Mouse (Mus musculus): ENCODE data around the gene Fam216a. TPM values are rescaled to one million over a fixed set of nuclear protein-coding genes. Genes with fewer than 3 reads are reported as not detected.

The Fam216a gene
- polyA plus RNA-seq (2012; rRNA removed; ENCODE audit: low replicate concordance) = 22.4 and 36.7 TPM in 2 replicates

DNA sequence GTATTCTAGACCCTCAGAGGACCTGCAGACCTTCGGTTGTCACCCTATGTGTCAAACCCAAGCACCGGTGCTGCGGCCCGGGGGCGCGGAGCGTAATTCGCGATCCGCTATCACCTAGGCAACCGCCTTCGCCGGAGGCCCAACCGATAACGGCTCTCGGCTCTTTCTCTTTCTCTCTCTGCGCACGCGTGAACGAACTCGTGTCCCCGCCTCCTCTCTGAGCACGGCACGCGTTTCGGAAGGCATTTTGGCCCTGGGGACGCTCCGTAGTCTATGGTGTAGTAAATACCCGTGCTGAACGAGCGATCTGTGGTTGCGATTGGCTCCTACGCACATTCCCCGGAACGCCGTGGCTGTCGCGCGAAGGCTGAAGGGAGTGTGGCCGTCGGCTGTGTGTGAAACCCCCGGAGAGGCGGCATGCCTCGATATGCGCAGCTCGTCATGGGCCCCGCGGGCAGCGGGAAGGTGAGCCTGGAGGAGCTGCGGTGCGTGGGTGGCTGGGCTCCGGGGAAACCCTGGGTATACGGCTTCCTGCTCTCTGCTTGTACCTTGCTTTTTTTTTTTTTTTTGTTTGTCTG, at the start of gene Fam216a:
TSS of gene Fam216a (minus strand) at position 173 of the 578 bp plus-strand sequence.

DNA sequence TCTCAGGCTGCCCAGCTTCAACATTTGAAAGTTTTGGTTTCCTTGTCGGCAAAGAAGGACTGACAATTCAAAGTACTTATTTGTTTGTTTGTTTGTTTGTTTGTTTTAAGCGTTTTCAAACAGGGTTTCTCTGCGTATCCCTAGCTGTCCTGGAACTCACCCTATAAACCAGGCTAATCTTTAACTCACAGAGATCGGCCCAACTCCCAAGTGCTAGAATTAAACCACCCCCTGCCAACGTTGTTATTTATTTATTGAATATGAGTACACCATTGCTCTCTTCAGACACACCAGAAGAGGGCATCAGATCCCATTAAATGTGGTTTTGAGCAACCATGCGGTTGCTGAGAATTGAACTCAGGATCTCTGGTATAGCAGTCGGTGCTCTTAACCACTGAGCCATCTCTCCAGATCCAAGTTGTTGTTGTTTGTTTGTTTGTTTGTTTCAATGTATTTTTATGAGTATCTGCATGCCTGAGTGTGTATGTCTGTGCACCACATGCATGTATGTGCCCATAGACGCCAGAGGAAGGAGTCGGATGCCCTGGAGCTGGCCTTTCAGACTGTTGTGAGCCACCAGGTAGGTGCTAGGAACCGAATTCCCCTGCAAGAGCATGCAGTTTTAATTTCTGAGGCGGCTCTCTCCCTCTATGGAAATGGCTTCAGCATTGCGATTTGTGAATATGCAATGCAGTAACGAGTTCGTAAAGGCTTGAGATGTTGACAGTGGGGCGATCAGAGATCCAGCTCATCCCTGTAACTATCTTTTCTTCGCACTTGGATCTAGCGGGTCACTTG, 49.3 kb upstream of the Fam216a start, which contains the start of gene Anapc7:
TSS of gene Anapc7 (plus strand) at position 423 of the 798 bp plus-strand sequence.

DNA sequence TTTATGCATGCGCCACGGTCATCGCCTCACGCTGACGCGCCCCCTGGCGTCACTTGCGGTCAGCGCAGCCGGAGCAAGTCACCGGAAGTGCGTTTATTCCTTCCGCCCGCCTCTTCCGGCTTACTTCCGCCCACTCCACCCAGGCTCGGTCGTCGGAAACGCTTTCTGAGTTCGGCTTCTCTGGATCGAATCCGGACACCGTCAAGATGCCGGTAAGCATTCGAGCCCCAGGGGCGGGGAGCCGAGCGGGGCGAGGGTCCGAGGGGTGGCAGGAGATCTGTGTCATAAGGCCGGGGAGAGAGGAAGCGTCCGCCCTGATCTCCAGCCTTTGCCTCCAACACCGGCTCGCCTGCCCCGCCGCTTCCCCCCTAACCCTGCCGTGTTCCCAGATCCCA, 19.6 kb upstream of the Fam216a start, which contains the start of gene Arpc3:
TSS of gene Arpc3 (plus strand) at position 93 of the 395 bp plus-strand sequence.

DNA sequence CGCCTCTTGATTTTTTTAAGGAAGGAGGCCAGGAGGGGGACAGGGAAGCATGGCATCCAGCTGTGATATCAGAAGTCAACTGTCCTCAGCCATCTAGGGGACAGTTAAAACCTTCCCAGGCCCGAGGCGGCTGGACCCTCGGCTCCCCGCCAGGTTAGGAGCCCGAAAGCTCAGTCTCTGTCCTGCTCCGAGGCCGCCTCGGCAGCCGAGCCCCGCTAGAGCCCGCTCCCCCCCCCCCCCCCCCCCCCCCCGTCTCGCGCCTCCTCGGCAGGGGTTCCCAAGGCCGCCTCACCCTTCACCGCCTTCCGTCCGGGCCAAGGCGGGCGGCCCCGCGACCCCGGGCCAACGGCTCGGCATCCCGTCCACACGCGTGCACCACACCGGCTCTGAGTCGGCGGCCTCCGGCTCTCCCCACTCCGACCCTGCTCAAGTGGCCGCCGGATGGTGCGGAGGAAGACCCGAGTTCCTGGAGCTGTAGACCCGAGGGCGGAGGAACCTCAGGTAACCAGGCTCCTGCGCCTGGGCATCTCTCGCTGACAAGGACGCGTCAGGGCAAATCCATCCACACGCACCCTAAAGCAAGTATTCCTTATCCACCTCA, 473 bp downstream of the Fam216a start, which contains the start of gene Gpn3:
TSS of gene Gpn3 (plus strand) at position 286 of the 601 bp plus-strand sequence.

DNA sequence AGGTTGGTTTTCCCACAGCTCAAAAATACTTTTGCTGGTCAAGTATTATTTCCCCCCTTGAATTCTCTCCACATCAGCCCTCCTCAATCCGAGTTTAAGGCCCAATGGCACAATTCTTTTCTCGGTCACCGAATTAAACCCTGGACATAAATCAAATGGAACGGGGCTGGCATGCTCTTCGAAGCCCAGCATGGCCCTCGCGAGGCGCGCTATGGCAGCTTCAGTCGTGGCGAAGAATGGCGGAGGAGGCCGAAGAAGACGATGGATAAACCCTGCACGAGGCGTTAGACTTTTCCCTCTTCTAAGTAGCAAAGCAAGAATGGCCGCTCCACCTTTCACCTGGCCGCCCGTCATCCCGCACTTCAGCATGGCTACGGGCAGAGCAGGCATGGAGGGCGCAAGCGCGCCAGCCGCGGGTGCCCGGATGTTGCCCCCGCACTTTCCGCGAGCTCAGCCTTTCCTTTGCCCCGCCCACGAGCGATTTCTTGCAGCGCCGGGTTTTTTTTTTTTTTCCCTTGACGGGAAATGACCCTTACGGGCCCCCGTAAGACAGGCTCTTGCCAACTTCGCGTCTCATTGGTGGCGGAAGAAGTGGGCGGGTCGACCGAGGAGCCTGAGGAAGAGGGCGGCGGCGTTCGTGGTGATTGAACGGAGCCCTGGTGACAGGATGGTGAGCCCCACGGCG, 18.2 kb downstream of the Fam216a start, which contains the start of the genes Rad9b and Vps29:
TSS of gene Rad9b (minus strand) at position 427 of the 685 bp plus-strand sequence.
TSS of gene Vps29 (plus strand) at position 563 of the 685 bp plus-strand sequence.

Other genes with a start within 250 kb of the Fam216a start
- 0.13 TPM in 1 of 2 replicates, not detected in the other for gene Ccdc63, start 231.5 kb downstream of the Fam216a start, polyA plus RNA-seq (2012; rRNA removed; ENCODE audit: low replicate concordance)
- 66.5 and 125 TPM in 2 replicates for gene Ppp1cc, start 214.1 kb downstream of the Fam216a start, polyA plus RNA-seq (2012; rRNA removed; ENCODE audit: low replicate concordance)
- 28.6 and 41.8 TPM in 2 replicates for gene Hvcn1, start 165.6 kb downstream of the Fam216a start, polyA plus RNA-seq (2012; rRNA removed; ENCODE audit: low replicate concordance)
- 22.6 and 34.3 TPM in 2 replicates for gene Tctn1, start 107.9 kb downstream of the Fam216a start, polyA plus RNA-seq (2012; rRNA removed; ENCODE audit: low replicate concordance)
- gene Pptc7, start 88.0 kb downstream of the Fam216a start, polyA plus RNA-seq (2012; rRNA removed; ENCODE audit: low replicate concordance) = 20.2 and 23.0 TPM in 2 replicates
- 5.0 and 7.0 TPM in 2 replicates for gene Rad9b, start 18.1 kb downstream of the Fam216a start, polyA plus RNA-seq (2012; rRNA removed; ENCODE audit: low replicate concordance)
- gene Vps29, start 18.0 kb downstream of the Fam216a start, polyA plus RNA-seq (2012; rRNA removed; ENCODE audit: low replicate concordance) = 90.4 and 104 TPM in 2 replicates
- gene Gpn3, start 488 bp downstream of the Fam216a start, polyA plus RNA-seq (2012; rRNA removed; ENCODE audit: low replicate concordance) = 29.7 and 33.2 TPM in 2 replicates
- gene Arpc3, start 19.5 kb upstream of the Fam216a start, polyA plus RNA-seq (2012; rRNA removed; ENCODE audit: low replicate concordance) = 193 and 211 TPM in 2 replicates
- gene Anapc7, start 49.3 kb upstream of the Fam216a start, polyA plus RNA-seq (2012; rRNA removed; ENCODE audit: low replicate concordance) = 23.4 and 36.1 TPM in 2 replicates
- gene Atp2a2, start 129.9 kb upstream of the Fam216a start, polyA plus RNA-seq (2012; rRNA removed; ENCODE audit: low replicate concordance) = 54.7 and 115 TPM in 2 replicates
- gene Ift81, start 242.2 kb upstream of the Fam216a start, polyA plus RNA-seq (2012; rRNA removed; ENCODE audit: low replicate concordance) = 2.4 and 8.1 TPM in 2 replicates

All from subcutaneous adipose tissue, adult 2 months (tissue).